Mouse (Mus musculus): ENCODE data around the gene 4930442H23Rik. TPM values are rescaled to one million over a fixed set of nuclear protein-coding genes. Genes with fewer than 3 reads are reported as not detected.

Gene 4930442H23Rik
- total RNA-seq, 2 experiments from 2014 or later: not detected

DNA sequence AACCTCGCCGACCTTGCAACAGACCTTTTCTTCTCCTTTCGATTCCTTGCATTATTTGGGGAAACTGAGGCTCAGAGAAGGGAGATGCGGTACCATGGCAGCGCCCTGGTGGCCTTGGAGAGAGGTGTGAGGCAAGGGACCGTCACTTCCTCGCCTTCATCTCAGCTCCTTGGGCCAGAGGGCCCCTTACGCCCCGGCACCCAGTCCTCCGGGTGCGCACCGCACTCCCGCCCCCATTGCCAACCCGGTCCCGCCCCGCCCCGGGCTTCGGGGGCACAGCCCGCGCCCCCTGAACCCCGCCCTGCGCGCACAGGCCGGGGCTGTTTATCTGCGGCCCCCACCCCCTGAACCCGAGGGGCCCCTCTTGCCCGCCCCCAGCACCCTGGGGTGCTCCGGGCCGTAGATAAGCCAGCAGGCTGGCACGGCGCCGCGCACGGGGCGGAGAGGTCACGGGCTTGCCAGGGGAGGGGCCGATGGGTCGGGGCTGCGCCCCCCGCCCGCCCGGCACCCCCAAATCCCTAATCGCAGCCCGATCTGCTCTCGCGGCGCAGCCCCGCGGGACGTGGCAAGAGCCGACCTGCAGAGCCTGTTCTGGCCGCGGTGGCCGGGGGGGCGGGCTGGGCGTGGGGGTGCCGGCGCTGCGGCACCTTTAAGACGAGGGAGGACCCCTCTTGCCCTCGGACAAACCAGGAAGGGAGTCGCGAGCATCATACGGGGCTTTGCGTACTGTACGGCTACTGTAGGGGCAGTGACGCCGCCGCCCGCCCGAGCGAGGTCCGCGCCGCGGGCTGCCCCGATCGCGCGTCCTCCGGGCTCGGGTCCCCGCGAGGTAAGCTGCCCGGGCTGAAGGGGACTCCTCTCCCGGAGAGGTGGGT, 47.6 kb downstream of the 4930442H23Rik start:
- ATAC-seq (replicated peaks; ENCODE audit: low FRiP score, poor library complexity, severe bottlenecking): peak; percentile 4; the same call in 1 of the 2 replicates

GRCm38 (mm10) chr10:81134966-81135681, 48.5 kb downstream of the 4930442H23Rik start, which contains the start of gene Zbtb7a:
Gene Zbtb7a, plus strand, starts transcription at chr10:81135220.
- peak; percentile 10 for ATAC-seq (replicated peaks; ENCODE audit: low FRiP score, poor library complexity, severe bottlenecking)

- ATAC-seq (replicated peaks; ENCODE audit: low FRiP score, poor library complexity, severe bottlenecking): peak; percentile 42
These were observed 49.5 kb downstream of the 4930442H23Rik start for GRCm38 (mm10) chr10:81134181-81134587.

Other genes starting within 250 kb of the 4930442H23Rik start
- gene Gng7, start 168.9 kb downstream of the 4930442H23Rik start, total RNA-seq (2015; ENCODE audit: low replicate concordance): not detected in 2 replicates
- not detected in 2 replicates for gene Gng7, start 168.9 kb downstream of the 4930442H23Rik start, total RNA-seq (2017; ENCODE audit: low replicate concordance)
- not detected in 2 replicates for gene Diras1, start 158.2 kb downstream of the 4930442H23Rik start, total RNA-seq (2015; ENCODE audit: low replicate concordance)
- gene Diras1, start 158.2 kb downstream of the 4930442H23Rik start, total RNA-seq (2017; ENCODE audit: low replicate concordance): not detected in 2 replicates
- 2.1 and 2.5 TPM in 2 replicates for gene Slc39a3, start 146.4 kb downstream of the 4930442H23Rik start, total RNA-seq (2015; ENCODE audit: low replicate concordance)
- 2.7 and 3.8 TPM in 2 replicates for gene Slc39a3, start 146.4 kb downstream of the 4930442H23Rik start, total RNA-seq (2017; ENCODE audit: low replicate concordance)
- 6.7 and 20.3 TPM in 2 replicates for gene Sgta, start 123.7 kb downstream of the 4930442H23Rik start, total RNA-seq (2015; ENCODE audit: low replicate concordance)
- gene Sgta, start 123.7 kb downstream of the 4930442H23Rik start, total RNA-seq (2017; ENCODE audit: low replicate concordance): 14.8 and 18.1 TPM in 2 replicates
- gene Thop1, start 113.8 kb downstream of the 4930442H23Rik start, total RNA-seq (2015; ENCODE audit: low replicate concordance): 1.9 TPM in 1 of 2 replicates, not detected in the other
- gene Thop1, start 113.8 kb downstream of the 4930442H23Rik start, total RNA-seq (2017; ENCODE audit: low replicate concordance): 3.1 and 4.1 TPM in 2 replicates
- not detected in 2 replicates for gene Creb3l3, start 85.0 kb downstream of the 4930442H23Rik start, total RNA-seq (2015; ENCODE audit: low replicate concordance)
- gene Creb3l3, start 85.0 kb downstream of the 4930442H23Rik start, total RNA-seq (2017; ENCODE audit: low replicate concordance): not detected in 2 replicates
- 22.2 and 31.5 TPM in 2 replicates for gene Map2k2, start 77.9 kb downstream of the 4930442H23Rik start, total RNA-seq (2015; ENCODE audit: low replicate concordance)
- 34.2 and 49.9 TPM in 2 replicates for gene Map2k2, start 77.9 kb downstream of the 4930442H23Rik start, total RNA-seq (2017; ENCODE audit: low replicate concordance)
- gene Zbtb7a, start 48.6 kb downstream of the 4930442H23Rik start, total RNA-seq (2015; ENCODE audit: low replicate concordance): 11.5 and 13.2 TPM in 2 replicates
- 10.1 and 14.2 TPM in 2 replicates for gene Zbtb7a, start 48.6 kb downstream of the 4930442H23Rik start, total RNA-seq (2017; ENCODE audit: low replicate concordance)
- gene Pias4, start 15.9 kb downstream of the 4930442H23Rik start, total RNA-seq (2015; ENCODE audit: low replicate concordance): 4.4 and 11.3 TPM in 2 replicates
- 12.3 and 19.3 TPM in 2 replicates for gene Pias4, start 15.9 kb downstream of the 4930442H23Rik start, total RNA-seq (2017; ENCODE audit: low replicate concordance)
- 227 and 267 TPM in 2 replicates for gene Eef2, start 7.2 kb downstream of the 4930442H23Rik start, total RNA-seq (2015; ENCODE audit: low replicate concordance)
- gene Eef2, start 7.2 kb downstream of the 4930442H23Rik start, total RNA-seq (2017; ENCODE audit: low replicate concordance): 388 and 458 TPM in 2 replicates
- 3.3 and 7.3 TPM in 2 replicates for gene Dapk3, start 844 bp downstream of the 4930442H23Rik start, total RNA-seq (2015; ENCODE audit: low replicate concordance)
- gene Dapk3, start 844 bp downstream of the 4930442H23Rik start, total RNA-seq (2017; ENCODE audit: low replicate concordance): 10.8 and 11.8 TPM in 2 replicates
- gene Nmrk2, start 18.2 kb upstream of the 4930442H23Rik start, total RNA-seq (2015; ENCODE audit: low replicate concordance): not detected in 2 replicates
- not detected in 2 replicates for gene Nmrk2, start 18.2 kb upstream of the 4930442H23Rik start, total RNA-seq (2017; ENCODE audit: low replicate concordance)
- not detected in 2 replicates for gene Atcay, start 47.0 kb upstream of the 4930442H23Rik start, total RNA-seq (2015; ENCODE audit: low replicate concordance)
- not detected in 2 replicates for gene Atcay, start 47.0 kb upstream of the 4930442H23Rik start, total RNA-seq (2017; ENCODE audit: low replicate concordance)
- gene Zfr2, start 49.3 kb upstream of the 4930442H23Rik start, total RNA-seq (2015; ENCODE audit: low replicate concordance): not detected in 2 replicates
- not detected in 2 replicates for gene Zfr2, start 49.3 kb upstream of the 4930442H23Rik start, total RNA-seq (2017; ENCODE audit: low replicate concordance)
- 0.42 and 0.96 TPM in 2 replicates for gene Matk, start 69.1 kb upstream of the 4930442H23Rik start, total RNA-seq (2015; ENCODE audit: low replicate concordance)
- 4.3 TPM in 2 replicates for gene Matk, start 69.1 kb upstream of the 4930442H23Rik start, total RNA-seq (2017; ENCODE audit: low replicate concordance)
- gene Mrpl54, start 83.1 kb upstream of the 4930442H23Rik start, total RNA-seq (2015; ENCODE audit: low replicate concordance): 6.3 and 56.3 TPM in 2 replicates
- 23.1 and 36.6 TPM in 2 replicates for gene Mrpl54, start 83.1 kb upstream of the 4930442H23Rik start, total RNA-seq (2017; ENCODE audit: low replicate concordance)
- 3.3 and 4.4 TPM in 2 replicates for gene Apba3, start 83.1 kb upstream of the 4930442H23Rik start, total RNA-seq (2015; ENCODE audit: low replicate concordance)
- 4.3 and 10.8 TPM in 2 replicates for gene Apba3, start 83.1 kb upstream of the 4930442H23Rik start, total RNA-seq (2017; ENCODE audit: low replicate concordance)
- 3.3 TPM in 1 of 2 replicates, not detected in the other for gene Tjp3, start 107.7 kb upstream of the 4930442H23Rik start, total RNA-seq (2015; ENCODE audit: low replicate concordance)
- gene Tjp3, start 107.7 kb upstream of the 4930442H23Rik start, total RNA-seq (2017; ENCODE audit: low replicate concordance): 0.60 and 1.7 TPM in 2 replicates
- gene Pip5k1c, start 109.1 kb upstream of the 4930442H23Rik start, total RNA-seq (2015; ENCODE audit: low replicate concordance): 9.6 and 11.3 TPM in 2 replicates
- gene Pip5k1c, start 109.1 kb upstream of the 4930442H23Rik start, total RNA-seq (2017; ENCODE audit: low replicate concordance): 10.8 and 11.3 TPM in 2 replicates
- gene Cactin, start 137.3 kb upstream of the 4930442H23Rik start, total RNA-seq (2015; ENCODE audit: low replicate concordance): 5.6 and 6.1 TPM in 2 replicates
- 18.0 and 27.7 TPM in 2 replicates for gene Cactin, start 137.3 kb upstream of the 4930442H23Rik start, total RNA-seq (2017; ENCODE audit: low replicate concordance)
- gene Tbxa2r, start 144.9 kb upstream of the 4930442H23Rik start, total RNA-seq (2015; ENCODE audit: low replicate concordance): not detected in 2 replicates
- not detected in 2 replicates for gene Tbxa2r, start 144.9 kb upstream of the 4930442H23Rik start, total RNA-seq (2017; ENCODE audit: low replicate concordance)
- not detected in 2 replicates for gene Gipc3, start 159.4 kb upstream of the 4930442H23Rik start, total RNA-seq (2015; ENCODE audit: low replicate concordance)
- gene Gipc3, start 159.4 kb upstream of the 4930442H23Rik start, total RNA-seq (2017; ENCODE audit: low replicate concordance): not detected in 2 replicates
- gene Hmg20b, start 166.6 kb upstream of the 4930442H23Rik start, total RNA-seq (2015; ENCODE audit: low replicate concordance): 9.2 and 14.6 TPM in 2 replicates
- 14.1 and 30.2 TPM in 2 replicates for gene Hmg20b, start 166.6 kb upstream of the 4930442H23Rik start, total RNA-seq (2017; ENCODE audit: low replicate concordance)
- 1.9 and 2.5 TPM in 2 replicates for gene Mfsd12, start 173.6 kb upstream of the 4930442H23Rik start, total RNA-seq (2015; ENCODE audit: low replicate concordance)
- 8.7 and 10.6 TPM in 2 replicates for gene Mfsd12, start 173.6 kb upstream of the 4930442H23Rik start, total RNA-seq (2017; ENCODE audit: low replicate concordance)
- 15.6 and 27.0 TPM in 2 replicates for gene 4930404N11Rik, start 182.0 kb upstream of the 4930442H23Rik start, total RNA-seq (2015; ENCODE audit: low replicate concordance)
- gene 4930404N11Rik, start 182.0 kb upstream of the 4930442H23Rik start, total RNA-seq (2017; ENCODE audit: low replicate concordance): 35.7 and 41.5 TPM in 2 replicates
- 286 and 325 TPM in 2 replicates for gene Fzr1, start 194.7 kb upstream of the 4930442H23Rik start, total RNA-seq (2015; ENCODE audit: low replicate concordance)
- gene Fzr1, start 194.7 kb upstream of the 4930442H23Rik start, total RNA-seq (2017; ENCODE audit: low replicate concordance): 463 and 486 TPM in 2 replicates
- 10.4 and 11.7 TPM in 2 replicates for gene Dohh, start 200.6 kb upstream of the 4930442H23Rik start, total RNA-seq (2015; ENCODE audit: low replicate concordance)
- gene Dohh, start 200.6 kb upstream of the 4930442H23Rik start, total RNA-seq (2017; ENCODE audit: low replicate concordance): 32.5 and 33.7 TPM in 2 replicates
- 2.5 and 3.7 TPM in 2 replicates for gene Gm48551, start 200.6 kb upstream of the 4930442H23Rik start, total RNA-seq (2015; ENCODE audit: low replicate concordance)
- gene Gm48551, start 200.6 kb upstream of the 4930442H23Rik start, total RNA-seq (2017; ENCODE audit: low replicate concordance): 1.3 TPM in 1 of 2 replicates, not detected in the other
- not detected in 2 replicates for gene Gm48552, start 205.2 kb upstream of the 4930442H23Rik start, total RNA-seq (2015; ENCODE audit: low replicate concordance)
- gene Gm48552, start 205.2 kb upstream of the 4930442H23Rik start, total RNA-seq (2017; ENCODE audit: low replicate concordance): 5.6 TPM in 1 of 2 replicates, not detected in the other
- gene Smim24, start 209.2 kb upstream of the 4930442H23Rik start, total RNA-seq (2015; ENCODE audit: low replicate concordance): 5.4 TPM in 1 of 2 replicates, not detected in the other
- gene Smim24, start 209.2 kb upstream of the 4930442H23Rik start, total RNA-seq (2017; ENCODE audit: low replicate concordance): 1.8 and 3.8 TPM in 2 replicates

Measured in erythroblast, adult 5-6 weeks (primary cell).